Mouse (Mus musculus): ENCODE measurements around the gene Kcnb1.

The Kcnb1 gene

GRCm38 (mm10) chr2:167163600-167163999 is 26.4 kb downstream of the Kcnb1 start:
- DNase-seq (ENCODE audit: low spot score): no peak

- no peak for DNase-seq (ENCODE audit: low spot score)
Observed at GRCm38 (mm10) chr2:167163134-167163533, 26.8 kb downstream of the Kcnb1 start.

- DNase-seq (ENCODE audit: low spot score): no peak
Observed at GRCm38 (mm10) chr2:167162516-167163021, 27.4 kb downstream of the Kcnb1 start.

GRCm38 (mm10) chr2:167159721-167160120 is 30.2 kb downstream of the Kcnb1 start:
- DNase-seq (ENCODE audit: low spot score): no peak

- no peak for DNase-seq (ENCODE audit: low spot score)
Observed at GRCm38 (mm10) chr2:167158780-167159179, 31.2 kb downstream of the Kcnb1 start.

GRCm38 (mm10) chr2:167156118-167156715 is 33.7 kb downstream of the Kcnb1 start:
- no peak for DNase-seq (ENCODE audit: low spot score)

- no peak for DNase-seq (ENCODE audit: low spot score)
Observed at GRCm38 (mm10) chr2:167155541-167155973, 34.4 kb downstream of the Kcnb1 start.

- no peak for DNase-seq (ENCODE audit: low spot score)
Observed at GRCm38 (mm10) chr2:167150880-167151279, 39.1 kb downstream of the Kcnb1 start.

- no peak for DNase-seq (ENCODE audit: low spot score)
Observed at GRCm38 (mm10) chr2:167150135-167150534, 39.8 kb downstream of the Kcnb1 start.

GRCm38 (mm10) chr2:167149035-167149434 is 40.9 kb downstream of the Kcnb1 start:
- DNase-seq (ENCODE audit: low spot score): no peak

- DNase-seq (ENCODE audit: low spot score): no peak
Observed at GRCm38 (mm10) chr2:167147708-167148107, 42.2 kb downstream of the Kcnb1 start.

GRCm38 (mm10) chr2:167145904-167146303 is 44.1 kb downstream of the Kcnb1 start:
- no peak for DNase-seq (ENCODE audit: low spot score)

GRCm38 (mm10) chr2:167144439-167145307 is 45.3 kb downstream of the Kcnb1 start:
- DNase-seq (ENCODE audit: low spot score): no peak

GRCm38 (mm10) chr2:167143914-167144313 is 46.0 kb downstream of the Kcnb1 start:
- no peak for DNase-seq (ENCODE audit: low spot score)

- no peak for DNase-seq (ENCODE audit: low spot score)
Observed at GRCm38 (mm10) chr2:167142282-167142681, 47.7 kb downstream of the Kcnb1 start.

- no peak for DNase-seq (ENCODE audit: low spot score)
Observed at GRCm38 (mm10) chr2:167141810-167142209, 48.1 kb downstream of the Kcnb1 start.

GRCm38 (mm10) chr2:167139801-167140269 is 50.1 kb downstream of the Kcnb1 start:
- no peak for DNase-seq (ENCODE audit: low spot score)

- no peak for DNase-seq (ENCODE audit: low spot score)
Observed at GRCm38 (mm10) chr2:167138611-167139010, 51.3 kb downstream of the Kcnb1 start.

- DNase-seq (ENCODE audit: low spot score): no peak
Observed at GRCm38 (mm10) chr2:167136909-167137308, 53.0 kb downstream of the Kcnb1 start.

- DNase-seq (ENCODE audit: low spot score): no peak
Observed at GRCm38 (mm10) chr2:167132041-167132440, 57.9 kb downstream of the Kcnb1 start.

GRCm38 (mm10) chr2:167130050-167130770 is 59.7 kb downstream of the Kcnb1 start:
- DNase-seq (ENCODE audit: low spot score): peak; percentile 36

GRCm38 (mm10) chr2:167129608-167129955 is 60.4 kb downstream of the Kcnb1 start:
- DNase-seq (ENCODE audit: low spot score): peak; percentile 55

Measured in embryo, embryonic 10.5 days (tissue).